Mouse (Mus musculus) heart, embryonic 14.5 days (tissue): Measurements from ENCODE around the gene Ssr2. TPM values are rescaled to one million over a fixed set of nuclear protein-coding genes. Genes with fewer than 3 reads are reported as not detected.
"Not testable (repeated sequence)": the region's sequence is repeated elsewhere in the genome, so short reads cannot be mapped to it uniquely, and the experiment has no call there.

Experiments
- ATAC-seq: fragments of 200-750 bp; cut with Nextera tagmentation; 2 replicates; pipeline ENCODE4 v1.8.0; 2017; ENCODE audit warnings: low read depth, moderate TSS enrichment; ENCODE audit not compliant: insufficient number of reproducible peaks, insufficient read depth, low FRiP score
- H3K27ac ChIP-seq, 2 experiments: fragments of 200-500 bp in 1 of 2; fragments of 300-500 bp in 1 of 2; sonication (generic) in 1 of 2; replicated peaks in 1 of 2; 2 replicates each; pipeline ENCODE4 v1.5.1; 2012 to 2014; ENCODE audit warnings: low read depth in 2 of 2, low read length in 2 of 2, control low read depth in 1 of 2, mild to moderate bottlenecking in 1 of 2, mixed read lengths in 1 of 2; ENCODE audit not compliant: control insufficient read depth in 1 of 2, insufficient read depth in 1 of 2
- H3K27me3 ChIP-seq: fragments of 300-500 bp; sonication (generic); 2 replicates; pipeline ENCODE4 v1.6.1; 2014; ENCODE audit warnings: mild to moderate bottlenecking, low read length, control low read depth; ENCODE audit not compliant: control insufficient read depth, insufficient read depth
- H3K36me3 ChIP-seq: fragments of 300-500 bp; sonication (generic); 2 replicates; pipeline ENCODE4 v1.6.1; 2014; ENCODE audit warnings: mild to moderate bottlenecking, control low read depth, low read length, mixed read lengths; ENCODE audit not compliant: control insufficient read depth, insufficient read depth
- H3K4me1 ChIP-seq, 2 experiments: fragments of 200-500 bp in 1 of 2; fragments of 300-500 bp in 1 of 2; sonication (generic) in 1 of 2; 2 replicates each; pipeline ENCODE4 v1.6.1; 2012 to 2014; ENCODE audit warnings: low read length in 2 of 2, control low read depth in 1 of 2, mixed read lengths in 1 of 2; ENCODE audit not compliant: control insufficient read depth in 2 of 2, insufficient read depth in 2 of 2
- H3K4me2 ChIP-seq: fragments of 300-500 bp; sonication (generic); 2 replicates; pipeline ENCODE4 v1.6.1; 2014; ENCODE audit warnings: mild to moderate bottlenecking, low read length
- H3K4me3 ChIP-seq, 2 experiments: fragments of 200-500 bp in 1 of 2; fragments of 300-500 bp in 1 of 2; sonication (generic) in 1 of 2; 2 replicates each; pipeline ENCODE4 v1.5.1; 2012 to 2014; ENCODE audit warnings: low read length in 2 of 2, mild to moderate bottlenecking in 2 of 2, control low read depth in 1 of 2, low read depth in 1 of 2, moderate library complexity in 1 of 2; ENCODE audit not compliant: control insufficient read depth in 1 of 2, insufficient read depth in 1 of 2
- H3K9ac ChIP-seq: fragments of 300-500 bp; sonication (generic); 2 replicates; pipeline ENCODE4 v1.6.1; 2014; ENCODE audit warnings: mild to moderate bottlenecking, low read length
- H3K9me3 ChIP-seq: fragments of 300-500 bp; sonication (generic); 2 replicates; pipeline ENCODE4 v1.6.1; 2016; ENCODE audit warnings: low read length, control low read depth; ENCODE audit not compliant: control insufficient read depth
- WGBS: fragments of 180-500 bp; shearing (Covaris S2); extraction: QIAGEN DNeasy Blood & Tissue Kit; methylation state at CpG from one replicate; pipeline ENCODE4 v1.1.7; 2014; 5-methylcytosine and 5-hydroxymethylcytosine counted together
- polyA plus RNA-seq: library from polyadenylated mRNA; unstranded; fragments of >200 nt; fragmentation: Nextera tagmentation; extraction: Ambion mirVana; gene quantifications from 2 replicates; pipeline ENCODE4 v1.2.1, GENCODE M21; 2014

The Ssr2 gene
- polyA plus RNA-seq, 1 experiment from 2014 or later = 178 TPM

- Histone ChIP-seq H3K27me3 (no peaks in the 10 kb centered on the region), H3K4me1 (peaks cover 0 to 3% of the 10 kb centered on the region in 2 experiments; a peak in 2 of 4 replicates), H3K4me2 (no peak overlapping the region), H3K27ac (no peak overlapping the region), H3K9me3 (no peaks in the 10 kb centered on the region), H3K36me3 (peaks cover 60% of the 10 kb centered on the region), H3K9ac (no peak overlapping the region), H3K4me3 (no peak overlapping the region)
- 92% methylated on average over 2 of the region's 2 CpGs for WGBS
- ATAC-seq = no peak
Observed at GRCm38 (mm10) chr3:88569093-88569492, 6.6 kb upstream of the Ssr2 start.

- Histone ChIP-seq H3K9me3 (no peaks in the 10 kb centered on the region), H3K27me3 (no peaks in the 10 kb centered on the region), H3K9ac (no peak overlapping the region), H3K4me2 (no peak overlapping the region), H3K4me1 (peaks cover 0 to 3% of the 10 kb centered on the region in 2 experiments; a peak in 2 of 4 replicates), H3K4me3 (no peak overlapping the region), H3K27ac (no peak overlapping the region), H3K36me3 (peaks cover 54% of the 10 kb centered on the region)
- no peak for ATAC-seq
- WGBS = 92% methylated on average over 5 of the region's 5 CpGs
Observed at GRCm38 (mm10) chr3:88569694-88570093, 6.0 kb upstream of the Ssr2 start.

- Histone ChIP-seq H3K4me1 (peaks cover 0 to 3% of the 10 kb centered on the region in 2 experiments; a peak in 2 of 4 replicates), H3K4me2 (no peak overlapping the region), H3K27ac (no peak overlapping the region), H3K4me3 (no peak overlapping the region), H3K9me3 (no peaks in the 10 kb centered on the region), H3K9ac (no peak overlapping the region), H3K27me3 (no peaks in the 10 kb centered on the region), H3K36me3 (peaks cover 47% of the 10 kb centered on the region)
- 91% methylated on average over 10 of the region's 10 CpGs for WGBS
- no peak for ATAC-seq
Observed at GRCm38 (mm10) chr3:88570341-88570740, 5.3 kb upstream of the Ssr2 start.

- Histone ChIP-seq H3K9me3 (no peaks in the 10 kb centered on the region), H3K4me2 (no peak overlapping the region), H3K27ac (no peak overlapping the region), H3K9ac (no peak overlapping the region), H3K4me1 (no peaks in the 10 kb centered on the region), H3K27me3 (no peaks in the 10 kb centered on the region), H3K36me3 (peaks cover 32% of the 10 kb centered on the region), H3K4me3 (no peak overlapping the region)
- 67% methylated on average over 1 of the region's 1 CpGs for WGBS
- no peak for ATAC-seq
Observed at GRCm38 (mm10) chr3:88571856-88572255, 3.8 kb upstream of the Ssr2 start.

- H3K9ac ChIP-seq = no peak overlapping the region
- H3K27ac ChIP-seq = no peak overlapping the region
- 66% methylated on average over 2 of the region's 2 CpGs for WGBS
- no peak overlapping the region for H3K4me3 ChIP-seq
- no peaks in the 10 kb centered on the region for H3K4me1 ChIP-seq
- H3K4me2 ChIP-seq = no peak overlapping the region
- no peak for ATAC-seq
- no peaks in the 10 kb centered on the region for H3K9me3 ChIP-seq
- no peaks in the 10 kb centered on the region for H3K27me3 ChIP-seq
- peaks cover 23% of the 10 kb centered on the region for H3K36me3 ChIP-seq
Observed at GRCm38 (mm10) chr3:88572835-88573234, 2.8 kb upstream of the Ssr2 start.

GRCm38 (mm10) chr3:88573810-88574209, 1.9 kb upstream of the Ssr2 start:
- no peak for ATAC-seq
- peaks cover 13% of the 10 kb centered on the region for H3K36me3 ChIP-seq
- WGBS = 78% methylated on average over 2 of the region's 2 CpGs
- no peaks in the 10 kb centered on the region for H3K27me3 ChIP-seq
- peaks cover 0 to 1% of the 10 kb centered on the region in 2 experiments; a peak in 2 of 4 replicates for H3K4me1 ChIP-seq
- H3K4me3 ChIP-seq = no peak overlapping the region
- no peak overlapping the region for H3K4me2 ChIP-seq
- H3K9ac ChIP-seq = no peak overlapping the region
- no peak overlapping the region for H3K27ac ChIP-seq
- no peaks in the 10 kb centered on the region for H3K9me3 ChIP-seq

GRCm38 (mm10) chr3:88577846-88578245, 2.2 kb downstream of the Ssr2 start:
- not testable (repeated sequence) for H3K27ac ChIP-seq, ATAC-seq, H3K9ac ChIP-seq, H3K4me2 ChIP-seq, H3K4me3 ChIP-seq, H3K27me3 ChIP-seq, H3K9me3 ChIP-seq
- Histone ChIP-seq H3K36me3 (peaks cover 22% of the 10 kb centered on the region), H3K4me1 (peaks cover 0 to 12% of the 10 kb centered on the region in 2 experiments; a peak in 2 of 4 replicates)
- 73% methylated on average over 5 of the region's 5 CpGs for WGBS
